Mouse (Mus musculus) thymus, adult 2 months (tissue): ENCODE results near the gene Nog.

Source experiments
- CTCF ChIP-seq: fragments of 200-500 bp; IDR thresholded peaks from 2 replicates; pipeline ENCODE4 v1.5.1; 2012; ENCODE audit warnings: mild to moderate bottlenecking, control low read depth, low read length, moderate library complexity, borderline replicate concordance; ENCODE audit not compliant: control insufficient read depth, poor library complexity, insufficient read depth; ENCODE audit errors: extremely low read depth
- POLR2A ChIP-seq: fragments of 200-500 bp; IDR thresholded peaks from 2 replicates; pipeline ENCODE4 v1.6.1; 2012; ENCODE audit warnings: mild to moderate bottlenecking, low read length, control low read depth, moderate library complexity; ENCODE audit not compliant: control insufficient read depth, poor library complexity, insufficient read depth; ENCODE audit errors: extremely low read depth

DNA sequence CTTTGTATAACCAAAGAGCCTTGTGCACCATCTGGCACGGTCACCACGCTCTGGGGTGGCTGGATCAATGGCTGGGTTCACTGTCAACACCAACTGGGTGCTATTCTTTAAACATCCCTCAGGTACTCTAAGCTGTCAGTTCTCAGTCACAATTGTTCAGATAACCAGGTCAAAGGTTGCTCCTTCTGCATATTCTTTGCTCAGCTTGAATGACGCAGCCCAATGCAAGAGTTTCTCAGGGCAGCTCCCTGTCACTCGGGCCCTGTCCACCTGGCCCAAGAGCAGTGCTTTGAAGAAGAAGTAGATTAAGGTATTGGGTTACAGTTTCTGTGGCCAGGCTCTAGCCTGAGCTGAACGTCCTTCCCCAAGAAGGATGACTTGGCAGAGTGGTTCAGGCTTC is 12.2 kb upstream of the Nog start:
- TF ChIP-seq CTCF (no peak), POLR2A (no peak)
